In genomic region chr9:62522791-62523471, GRCm38 (mm10) we compare ENCODE assay signal across 8 mouse cellular contexts. TPM values are rescaled to one million over a fixed set of nuclear protein-coding genes. Genes with fewer than 3 reads are reported as not detected.
A peak's percentile ranks its signal among the peaks of the same experiment; 100 is the strongest.
DNase-seq lines count a peak whose midpoint lies in the region; ATAC-seq lines count a peak whose summit lies in the region.

No protein-coding gene starts in this region.

- H3K36me3 ChIP-seq in embryonic facial prominence, embryonic 13.5 days = no peaks in the 10 kb centered on the region
- H3K36me3 ChIP-seq in limb, embryonic 10.5 days = no peaks in the 10 kb centered on the region
- no peaks in the 10 kb centered on the region for H3K36me3 ChIP-seq in neural tube, embryonic 15.5 days

- WGBS in embryonic facial prominence, embryonic 13.5 days = 14% methylated on average over 15 of the region's 15 CpGs
- WGBS in limb, embryonic 10.5 days = 6% methylated on average over 15 of the region's 15 CpGs
- 40% methylated on average over 15 of the region's 15 CpGs for WGBS in neural tube, embryonic 15.5 days

- 0 out of 2 replicates have a peak, but pooled peaks cover 6% of the 10 kb centered on the region for H3K27me3 ChIP-seq in embryonic facial prominence, embryonic 13.5 days
- peaks cover 34% of the 10 kb centered on the region for H3K27me3 ChIP-seq in limb, embryonic 10.5 days (ENCODE audit: low read depth, poor library complexity, severe bottlenecking)
- H3K27me3 ChIP-seq in neural tube, embryonic 15.5 days (replicated peaks) = no peaks in the 10 kb centered on the region

- peak overlapping the region; percentile 2 for H3K27ac ChIP-seq in embryonic facial prominence, embryonic 13.5 days
- peak overlapping the region; percentile 37 for H3K27ac ChIP-seq in limb, embryonic 10.5 days
- peak overlapping the region; percentile 70 for H3K27ac ChIP-seq in neural tube, embryonic 15.5 days (replicated peaks)

- intact Hi-C loops in heart, postnatal 36 days (cut with DNase I) = loop anchor here (2.0 kb wide), 1 partner anchor 14 kb away; the partner anchor contains the start of gene Coro2b

- H3K9me3 ChIP-seq in embryonic facial prominence, embryonic 13.5 days = no peaks in the 10 kb centered on the region
- no peaks in the 10 kb centered on the region for H3K9me3 ChIP-seq in limb, embryonic 10.5 days (replicated peaks)
- no peaks in the 10 kb centered on the region for H3K9me3 ChIP-seq in neural tube, embryonic 15.5 days (replicated peaks)

- DNase-seq in embryo, embryonic 10 days (ENCODE audit: low spot score) = peak; percentile 64
- no peak for DNase-seq in embryo, embryonic 9.5 days (ENCODE audit: extremely low spot score)
- peak; percentile 60 to 62 for DNase-seq in heart, postnatal 36 days
- DNase-seq in limb, embryonic 10.5 days (ENCODE audit: low spot score) = no peak
- DNase-seq in left cerebral cortex, adult 11 months (ENCODE audit: low spot score) = no peak

- H3K9ac ChIP-seq in embryonic facial prominence, embryonic 13.5 days = 0 out of 2 replicates have a peak overlapping the region, but pooled peaks have one; percentile 27
- H3K9ac ChIP-seq in neural tube, embryonic 15.5 days (replicated peaks) = no peak overlapping the region

- ATAC-seq in embryonic facial prominence, embryonic 13.5 days (ENCODE audit: insufficient number of reproducible peaks, insufficient read depth, low FRiP score, low TSS enrichment, low read depth) = no peak
- no peak for ATAC-seq in neural tube, embryonic 15.5 days (ENCODE audit: low FRiP score)
- no peak for ATAC-seq in megakaryocyte progenitor cell, adult 5-6 weeks (replicated peaks; ENCODE audit: poor library complexity)

- H3K4me1 ChIP-seq in embryonic facial prominence, embryonic 13.5 days = peaks cover 68% of the 10 kb centered on the region
- peaks cover 72% of the 10 kb centered on the region for H3K4me1 ChIP-seq in limb, embryonic 10.5 days
- peaks cover 94% of the 10 kb centered on the region for H3K4me1 ChIP-seq in neural tube, embryonic 15.5 days

- peak overlapping the region; percentile 24; the same call in 1 of the 2 replicates for H3K4me2 ChIP-seq in embryonic facial prominence, embryonic 13.5 days
- H3K4me2 ChIP-seq in neural tube, embryonic 15.5 days = no peak overlapping the region

- H3K4me3 ChIP-seq in embryonic facial prominence, embryonic 13.5 days = no peak overlapping the region
- 0 out of 2 replicates have a peak overlapping the region, but pooled peaks have one; percentile 11 for H3K4me3 ChIP-seq in limb, embryonic 10.5 days
- H3K4me3 ChIP-seq in neural tube, embryonic 15.5 days (replicated peaks) = no peak overlapping the region

RNA-seq across cellular contexts. Expression of gene Coro2b, which starts 13.9 kb away (rescaled TPM):
- polyA plus RNA-seq in embryonic facial prominence, embryonic 13.5 days (2015; fragmentation: Nextera tagmentation; extraction: Ambion mirVana) = 7.8 and 8.8 TPM in 2 replicates
- 10 to 100 TPM in 1 of 2 experiments, 1 to 10 TPM in 1; 9.8 to 14.5 TPM for total RNA-seq in heart, postnatal 36 days (2021)
- 5.6 and 6.2 TPM in 2 replicates for polyA plus RNA-seq in limb, embryonic 10.5 days (2016; fragmentation: Nextera tagmentation; extraction: Ambion mirVana)
- polyA plus RNA-seq in neural tube, embryonic 15.5 days (2015; fragmentation: Nextera tagmentation; extraction: Ambion mirVana) = 34.3 and 38.2 TPM in 2 replicates
- 0.10 and 0.30 TPM in 2 replicates for total RNA-seq in megakaryocyte progenitor cell, adult 5-6 weeks (2015)
- total RNA-seq in megakaryocyte progenitor cell, adult 5-6 weeks (2017) = not detected in 2 replicates

Comparison
In these comparisons a context has a peak if more than half of its experiments do, and no peak if none do; other contexts are left out.
1. DNase-seq: peak in embryo, embryonic 10 days (single experiment) and heart, postnatal 36 days (2 of 2); none in embryo, embryonic 9.5 days (single experiment), limb, embryonic 10.5 days (single experiment) and left cerebral cortex, adult 11 months (single experiment).
2. H3K27ac ChIP-seq: peak in every context shown above with its lines; median percentile 70 in neural tube, embryonic 15.5 days; 37 in limb, embryonic 10.5 days; 2 in embryonic facial prominence, embryonic 13.5 days.